Mouse (Mus musculus): ENCODE measurements around the gene Vmn2r62. TPM values are rescaled to one million over a fixed set of nuclear protein-coding genes. Genes with fewer than 3 reads are reported as not detected.
"Not testable (repeated sequence)": the region's sequence is repeated elsewhere in the genome, so short reads cannot be mapped to it uniquely, and the experiment has no call there.

The Vmn2r62 gene
- total and polyA plus RNA-seq, 3 experiments, result not detected

DNA sequence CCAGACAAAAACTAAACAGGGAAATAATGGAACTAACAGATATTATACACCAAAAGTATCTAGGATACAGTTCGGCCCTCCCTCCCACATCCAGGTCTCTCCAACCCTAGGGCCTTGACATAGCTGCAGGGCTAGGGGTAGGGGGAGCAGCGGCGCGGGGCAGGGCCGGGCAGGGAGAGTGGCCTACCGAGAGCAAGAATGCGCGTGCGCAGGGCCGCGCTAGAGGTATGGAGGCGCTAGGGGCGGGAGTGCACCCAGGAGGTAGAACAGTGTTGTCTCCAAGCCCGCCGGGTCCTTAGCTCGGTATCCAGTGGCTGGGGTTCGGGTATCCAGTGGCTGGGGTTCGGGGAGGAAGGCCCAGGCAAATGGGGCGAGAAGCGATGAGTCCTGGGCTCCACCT is 43.5 kb downstream of the Vmn2r62 start:
- Histone ChIP-seq H3K27me3 (ENCODE audit: control insufficient read depth in 1 of 2, insufficient read depth in 2 of 2, low read length in 2 of 2) (no peaks in the 10 kb centered on the region), H3K9me3 (replicated peaks; ENCODE audit: insufficient read depth, low read length) (no peaks in the 10 kb centered on the region), H3K36me3 (ENCODE audit: control insufficient read depth in 1 of 2, insufficient read depth in 2 of 2, low read length in 2 of 2) (no peaks in the 10 kb centered on the region), H3K79me2 (ENCODE audit: control insufficient read depth, insufficient read depth, low read length, poor library complexity) (no peaks in the 10 kb centered on the region), H3K9ac (ENCODE audit: control insufficient read depth, low read depth, low read length, poor library complexity, severe bottlenecking) (no peak overlapping the region), H3K4me3 (ENCODE audit: control insufficient read depth in 1 of 2, insufficient read depth in 1 of 2, low read depth in 2 of 2, low read length in 2 of 2) (no peak overlapping the region), H3K4me1 (ENCODE audit: control insufficient read depth in 1 of 2, insufficient read depth in 2 of 2, low read length in 2 of 2) (no peaks in the 10 kb centered on the region), H3K27ac (ENCODE audit: control insufficient read depth, low read depth, low read length) (no peak overlapping the region)
- TF ChIP-seq EP300 (IDR thresholded peaks at IDR 0.05; ENCODE audit: low read depth in 1 of 2, low read length in 2 of 2) (no peak), ZNF384 (IDR thresholded peaks at IDR 0.05; ENCODE audit: low read depth, low read length) (no peak), GATA1 (IDR thresholded peaks at IDR 0.05; ENCODE audit: low read depth, low read length) (no peak), MAX (IDR thresholded peaks at IDR 0.05; ENCODE audit: low read length) (no peak), USF2 (IDR thresholded peaks at IDR 0.05; ENCODE audit: borderline replicate concordance in 1 of 2, insufficient read depth in 1 of 2, low read depth in 1 of 2, low read length in 2 of 2) (no peak), POLR2A (IDR thresholded peaks at IDR 0.05; ENCODE audit: control insufficient read depth in 1 of 2, insufficient read depth in 1 of 2, low read depth in 1 of 2, low read length in 2 of 2, poor library complexity in 1 of 2) (no peak), ZC3H11A (IDR thresholded peaks at IDR 0.05; ENCODE audit: low read depth, low read length) (no peak), SIN3A (IDR thresholded peaks at IDR 0.05; ENCODE audit: low read length) (no peak), POLR2AphosphoS2 (IDR thresholded peaks at IDR 0.05; ENCODE audit: low read length) (no peak), CHD2 (IDR thresholded peaks at IDR 0.05; ENCODE audit: low read length) (no peak), MEF2A (IDR thresholded peaks at IDR 0.05; ENCODE audit: extremely low read depth, insufficient replicate concordance, low read depth, low read length, poor library complexity, severe bottlenecking) (no peak), MXI1 (IDR thresholded peaks at IDR 0.05; ENCODE audit: low read depth, low read length) (no peak), ETS1 (IDR thresholded peaks at IDR 0.05; ENCODE audit: low read depth, low read length) (no peak), HCFC1 (IDR thresholded peaks at IDR 0.05; ENCODE audit: low read depth, low read length) (no peak), KAT2A (conservative IDR thresholded peaks at IDR 0.05; ENCODE audit: low read depth, low read length) (no peak), E2F4 (IDR thresholded peaks at IDR 0.05; ENCODE audit: borderline replicate concordance, low read depth, low read length) (no peak), JUND (IDR thresholded peaks at IDR 0.05; ENCODE audit: low read depth, low read length) (no peak)
- DNase-seq (ENCODE audit: low read depth, low spot score), result no peak

DNA sequence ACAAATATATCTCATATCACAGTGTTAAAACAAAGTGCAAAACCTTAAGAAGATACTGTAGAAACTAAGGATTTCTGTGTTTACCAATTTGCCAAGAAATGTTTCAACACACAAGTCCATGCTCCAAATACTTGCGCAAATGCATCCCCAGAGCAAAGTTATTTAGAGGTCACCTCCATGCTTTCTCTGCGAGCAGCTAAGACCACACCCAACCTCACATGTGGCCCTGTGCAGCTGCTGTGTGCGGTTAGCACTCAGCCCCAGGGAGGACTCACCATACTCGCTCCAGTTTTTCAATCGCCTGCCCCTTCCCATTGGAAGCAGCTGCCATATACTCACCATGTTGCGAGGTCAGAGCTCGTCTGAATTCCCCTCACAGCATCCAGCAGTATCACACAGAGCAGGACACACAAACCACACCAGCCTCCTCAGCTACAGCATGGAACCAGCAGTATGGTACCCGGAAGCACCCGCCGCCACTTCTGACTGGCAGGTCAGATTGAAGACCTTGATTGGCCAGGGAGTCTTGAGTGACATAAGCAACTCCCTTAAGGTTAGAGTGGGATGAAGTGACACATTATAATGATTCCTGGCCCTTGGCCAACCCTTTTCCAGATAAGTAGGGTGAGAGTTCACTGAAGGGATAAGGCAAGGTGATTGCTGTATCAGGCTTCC is 54.7 kb downstream of the Vmn2r62 start:
- Histone ChIP-seq H3K4me1 (ENCODE audit: control insufficient read depth in 1 of 2, insufficient read depth in 2 of 2, low read length in 2 of 2) (no peaks in the 10 kb centered on the region), H3K4me3 (ENCODE audit: control insufficient read depth in 1 of 2, insufficient read depth in 1 of 2, low read depth in 2 of 2, low read length in 2 of 2) (no peak overlapping the region), H3K79me2 (ENCODE audit: control insufficient read depth, insufficient read depth, low read length, poor library complexity) (no peaks in the 10 kb centered on the region), H3K9me3 (replicated peaks; ENCODE audit: insufficient read depth, low read length) (no peaks in the 10 kb centered on the region), H3K9ac (ENCODE audit: control insufficient read depth, low read depth, low read length, poor library complexity, severe bottlenecking) (no peak overlapping the region), H3K27ac (ENCODE audit: control insufficient read depth, low read depth, low read length) (no peak overlapping the region), H3K27me3 (ENCODE audit: control insufficient read depth in 1 of 2, insufficient read depth in 2 of 2, low read length in 2 of 2) (no peaks in the 10 kb centered on the region), H3K36me3 (ENCODE audit: control insufficient read depth in 1 of 2, insufficient read depth in 2 of 2, low read length in 2 of 2) (no peaks in the 10 kb centered on the region)
- no peak for DNase-seq (ENCODE audit: low read depth, low spot score)
- TF ChIP-seq MYC (IDR thresholded peaks at IDR 0.05; ENCODE audit: low read depth, low read length), result no peak
- no peak for TF ChIP-seq POLR2AphosphoS2 (IDR thresholded peaks at IDR 0.05; ENCODE audit: low read length)
- TF ChIP-seq ZNF384 (IDR thresholded peaks at IDR 0.05; ENCODE audit: low read depth, low read length), result no peak
- no peak for TF ChIP-seq E2F4 (IDR thresholded peaks at IDR 0.05; ENCODE audit: borderline replicate concordance, low read depth, low read length)
- no peak for TF ChIP-seq ZC3H11A (IDR thresholded peaks at IDR 0.05; ENCODE audit: low read depth, low read length)
- TF ChIP-seq USF1 (IDR thresholded peaks at IDR 0.05; ENCODE audit: low read depth, low read length), result no peak
- no peak for TF ChIP-seq CHD2 (IDR thresholded peaks at IDR 0.05; ENCODE audit: low read length)
- no peak for TF ChIP-seq HCFC1 (IDR thresholded peaks at IDR 0.05; ENCODE audit: low read depth, low read length)
- no peak for TF ChIP-seq BHLHE40 (IDR thresholded peaks at IDR 0.05; ENCODE audit: borderline replicate concordance, low read depth, low read length)
- TF ChIP-seq MEF2A (IDR thresholded peaks at IDR 0.05; ENCODE audit: extremely low read depth, insufficient replicate concordance, low read depth, low read length, poor library complexity, severe bottlenecking), result no peak
- TF ChIP-seq POLR2A (IDR thresholded peaks at IDR 0.05; ENCODE audit: control insufficient read depth in 1 of 2, insufficient read depth in 1 of 2, low read depth in 1 of 2, low read length in 2 of 2, poor library complexity in 1 of 2), result no peak
- TF ChIP-seq SMC3 (IDR thresholded peaks at IDR 0.05; ENCODE audit: low read depth, low read length), result no peak
- no peak for TF ChIP-seq SIN3A (IDR thresholded peaks at IDR 0.05; ENCODE audit: low read length)
- no peak for TF ChIP-seq TCF12 (IDR thresholded peaks at IDR 0.05; ENCODE audit: low read depth, low read length)

DNA sequence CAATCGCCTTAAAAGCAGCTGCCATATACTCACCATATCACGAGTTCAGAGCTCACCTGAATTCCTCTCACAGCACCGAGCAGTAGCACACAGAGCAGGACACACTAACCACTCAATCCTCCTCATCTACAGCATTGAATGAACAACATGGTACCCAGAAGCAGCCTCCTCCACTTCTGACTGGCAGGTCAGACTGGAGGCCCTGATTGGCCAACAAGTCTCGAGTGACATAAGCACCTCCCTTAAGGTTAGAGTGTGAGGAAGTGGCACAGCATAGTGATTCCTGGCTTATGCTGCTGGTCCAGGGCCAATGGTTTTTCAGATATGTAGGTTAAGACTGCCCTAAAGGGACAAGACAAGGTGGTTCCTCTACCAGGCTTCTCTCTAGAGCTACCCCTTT is 66.4 kb downstream of the Vmn2r62 start, which contains the start of gene Gm17067:
TSS of gene Gm17067 (minus strand) at position 101 of the 400 bp plus-strand sequence.
- H3K9me3 ChIP-seq (replicated peaks; ENCODE audit: insufficient read depth, low read length); DNase-seq (ENCODE audit: low read depth, low spot score); H3K4me1 ChIP-seq (ENCODE audit: control insufficient read depth in 1 of 2, insufficient read depth in 2 of 2, low read length in 2 of 2); H3K4me3 ChIP-seq (ENCODE audit: control insufficient read depth in 1 of 2, insufficient read depth in 1 of 2, low read depth in 2 of 2, low read length in 2 of 2); H3K27ac ChIP-seq (ENCODE audit: control insufficient read depth, low read depth, low read length); H3K27me3 ChIP-seq (ENCODE audit: control insufficient read depth in 1 of 2, insufficient read depth in 2 of 2, low read length in 2 of 2); H3K79me2 ChIP-seq (ENCODE audit: control insufficient read depth, insufficient read depth, low read length, poor library complexity); H3K9ac ChIP-seq (ENCODE audit: control insufficient read depth, low read depth, low read length, poor library complexity, severe bottlenecking); H3K36me3 ChIP-seq (ENCODE audit: control insufficient read depth in 1 of 2, insufficient read depth in 2 of 2, low read length in 2 of 2): not testable (repeated sequence)

Measured in MEL (cell line).